Mouse (Mus musculus) cortical plate, adult 2 months (tissue): Measurements from ENCODE around the gene Sdc4. TPM values are rescaled to one million over a fixed set of nuclear protein-coding genes. Genes with fewer than 3 reads are reported as not detected.

Source experiments
- H3K27ac ChIP-seq: fragments of 200-500 bp; 2 replicates; pipeline ENCODE4 v1.5.1; 2012; ENCODE audit warnings: low read length, control low read depth, inconsistent platforms; ENCODE audit not compliant: insufficient read depth
- H3K4me1 ChIP-seq: fragments of 200-500 bp; 2 replicates; pipeline ENCODE4 v1.6.1; 2011; ENCODE audit warnings: low read length; ENCODE audit not compliant: control insufficient read depth, insufficient read depth
- H3K4me3 ChIP-seq: fragments of 200-500 bp; 2 replicates; pipeline ENCODE4 v1.5.1; 2011; ENCODE audit warnings: mild to moderate bottlenecking, low read length, control low read depth; ENCODE audit not compliant: insufficient read depth
- CTCF ChIP-seq: fragments of 200-500 bp; IDR thresholded peaks from 2 replicates; pipeline ENCODE4 v1.5.1; 2011; ENCODE audit warnings: mild to moderate bottlenecking, control low read depth, low read length; ENCODE audit not compliant: insufficient read depth; ENCODE audit errors: extremely low read depth
- POLR2A ChIP-seq: fragments of 200-500 bp; IDR thresholded peaks from 2 replicates; pipeline ENCODE4 v1.6.1; 2011; ENCODE audit warnings: mild to moderate bottlenecking, low read length, control low read depth; ENCODE audit not compliant: insufficient read depth; ENCODE audit errors: extremely low read depth
- polyA plus RNA-seq: library from polyadenylated mRNA; depleted of rRNA; stranded (reverse); fragments of >200 nt; gene quantifications from 2 replicates; pipeline ENCODE4 v1.2.3, GENCODE M21; 2012

Sdc4 gene
- polyA plus RNA-seq, 1 experiment, result 47.1 TPM

GRCm38 (mm10) chr2:164460745-164461551 lies 17.3 kb upstream of the Sdc4 start, which contains the start of gene Gm20458:
Gene Gm20458 (plus strand): TSS chr2:164460967.
- Histone ChIP-seq H3K4me3 (peak within 1 kb of the TSS; percentile 76), H3K4me1 (peaks cover 7% of the 10 kb centered on the region; the same call in 1 of the 2 replicates), H3K27ac (peak within 1 kb of the TSS; percentile 69)
- TF ChIP-seq CTCF (peak; percentile 85), POLR2A (peak; percentile 64; the same call in 1 of the 2 replicates)

GRCm38 (mm10) chr2:164458535-164458934 lies 14.8 kb upstream of the Sdc4 start:
- Histone ChIP-seq H3K4me1 (peaks cover 8% of the 10 kb centered on the region; the same call in 1 of the 2 replicates), H3K4me3 (no peak overlapping the region), H3K27ac (no peak overlapping the region)
- no peak for TF ChIP-seq POLR2A
- no peak for TF ChIP-seq CTCF

- TF ChIP-seq POLR2A, result no peak
- no peak for TF ChIP-seq CTCF
- no peak overlapping the region for H3K4me3 ChIP-seq
- H3K27ac ChIP-seq, result no peak overlapping the region
- H3K4me1 ChIP-seq, result peaks cover 8% of the 10 kb centered on the region; the same call in 1 of the 2 replicates
Measured at GRCm38 (mm10) chr2:164457942-164458341, 14.3 kb upstream of the Sdc4 start.

- H3K4me3 ChIP-seq, result peak within 1 kb of the TSS; percentile 51
- peaks cover 7% of the 10 kb centered on the region; the same call in 1 of the 2 replicates for H3K4me1 ChIP-seq
- TF ChIP-seq POLR2A (peak; percentile 31; the same call in 1 of the 2 replicates), CTCF (peak; percentile 42; the same call in 1 of the 2 replicates)
- H3K27ac ChIP-seq, result no peak within 1 kb of the TSS
Measured at GRCm38 (mm10) chr2:164456864-164457300, 13.2 kb upstream of the Sdc4 start, which contains the start of gene Sys1. Gene Sys1 (plus strand): TSS chr2:164456964.

- no peak overlapping the region for H3K27ac ChIP-seq
- H3K4me3 ChIP-seq, result peak overlapping the region; percentile 51; the same call in 1 of the 2 replicates
- peaks cover 4% of the 10 kb centered on the region; the same call in 1 of the 2 replicates for H3K4me1 ChIP-seq
- TF ChIP-seq CTCF (no peak), POLR2A (no peak)
Measured at GRCm38 (mm10) chr2:164456413-164456812, 12.7 kb upstream of the Sdc4 start.

GRCm38 (mm10) chr2:164455421-164456190 lies 11.9 kb upstream of the Sdc4 start:
- H3K4me3 ChIP-seq, result no peak overlapping the region
- H3K4me1 ChIP-seq, result peaks cover 4% of the 10 kb centered on the region; the same call in 1 of the 2 replicates
- no peak overlapping the region for H3K27ac ChIP-seq
- TF ChIP-seq POLR2A, result no peak
- TF ChIP-seq CTCF, result no peak

- TF ChIP-seq POLR2A, result no peak
- TF ChIP-seq CTCF, result no peak
- Histone ChIP-seq H3K4me3 (no peak overlapping the region), H3K27ac (no peak overlapping the region), H3K4me1 (peaks cover 4% of the 10 kb centered on the region; the same call in 1 of the 2 replicates)
Measured at GRCm38 (mm10) chr2:164454846-164455245, 11.2 kb upstream of the Sdc4 start.

- H3K4me1 ChIP-seq, result peaks cover 4% of the 10 kb centered on the region; the same call in 1 of the 2 replicates
Measured at GRCm38 (mm10) chr2:164453887-164454500, 10.3 kb upstream of the Sdc4 start.

GRCm38 (mm10) chr2:164453047-164453757 lies 9.5 kb upstream of the Sdc4 start:
- Histone ChIP-seq H3K4me1 (peaks cover 4% of the 10 kb centered on the region; the same call in 1 of the 2 replicates), H3K27ac (no peak overlapping the region), H3K4me3 (no peak overlapping the region)
- TF ChIP-seq POLR2A, result no peak

More at GRCm38 (mm10) chr2:164453887-164454500, 10.3 kb upstream of the Sdc4 start:
- TF ChIP-seq CTCF (no peak), POLR2A (no peak)
- Histone ChIP-seq H3K4me3 (no peak overlapping the region), H3K27ac (no peak overlapping the region)
